Mouse (Mus musculus) hindbrain, embryonic 12.5 days (tissue): ENCODE data around the gene Gnptg. TPM values are rescaled to one million over a fixed set of nuclear protein-coding genes. Genes with fewer than 3 reads are reported as not detected.
"Not testable (repeated sequence)": the region's sequence is repeated elsewhere in the genome, so short reads cannot be mapped to it uniquely, and the experiment has no call there.

Source experiments
- ATAC-seq: fragments of 200-750 bp; cut with Nextera tagmentation; 2 replicates; pipeline ENCODE4 v1.8.0; 2017; ENCODE audit warnings: moderate TSS enrichment; ENCODE audit not compliant: low FRiP score
- H3K27ac ChIP-seq: fragments of 300-500 bp; sonication (generic); 2 replicates; pipeline ENCODE4 v1.5.1; 2016; ENCODE audit warnings: mild to moderate bottlenecking
- H3K27me3 ChIP-seq: fragments of 300-500 bp; sonication (generic); 2 replicates; pipeline ENCODE4 v1.6.1; 2016; ENCODE audit warnings: mild to moderate bottlenecking
- H3K36me3 ChIP-seq: fragments of 300-500 bp; sonication (generic); 2 replicates; pipeline ENCODE4 v1.6.1; 2016; ENCODE audit warnings: mild to moderate bottlenecking
- H3K4me1 ChIP-seq: fragments of 300-500 bp; sonication (generic); 2 replicates; pipeline ENCODE4 v1.6.1; 2016
- H3K4me2 ChIP-seq: fragments of 300-500 bp; sonication (generic); replicated peaks from 2 replicates; pipeline ENCODE4 v1.6.1; 2016; ENCODE audit warnings: mild to moderate bottlenecking
- H3K4me3 ChIP-seq: fragments of 300-500 bp; sonication (generic); 2 replicates; pipeline ENCODE4 v1.5.1; 2016; ENCODE audit warnings: mild to moderate bottlenecking
- H3K9ac ChIP-seq: fragments of 300-500 bp; sonication (generic); 2 replicates; pipeline ENCODE4 v1.6.1; 2016; ENCODE audit warnings: mild to moderate bottlenecking, moderate library complexity
- H3K9me3 ChIP-seq: fragments of 300-500 bp; sonication (generic); replicated peaks from 2 replicates; pipeline ENCODE4 v1.6.1; 2016; ENCODE audit warnings: mild to moderate bottlenecking
- WGBS: fragments of 180-500 bp; shearing (Covaris S2); methylation state at CpG from one replicate; pipeline ENCODE4 v1.1.7; 2016; 5-methylcytosine and 5-hydroxymethylcytosine counted together
- polyA plus RNA-seq: library from polyadenylated mRNA; unstranded; fragments of >200 nt; fragmentation: Nextera tagmentation; extraction: Ambion mirVana; gene quantifications from 2 replicates; pipeline ENCODE4 v1.2.1, GENCODE M21; 2016

Gnptg gene
- polyA plus RNA-seq, 1 experiment from 2014 or later = 59.4 TPM

- no peak for ATAC-seq
- Histone ChIP-seq H3K36me3 (peaks cover 19% of the 10 kb centered on the region), H3K4me3 (no peak overlapping the region), H3K27ac (no peak overlapping the region), H3K9ac (no peak overlapping the region), H3K4me1 (peaks cover 37% of the 10 kb centered on the region), H3K9me3 (no peaks in the 10 kb centered on the region), H3K27me3 (peaks cover 39% of the 10 kb centered on the region), H3K4me2 (no peak overlapping the region)
- 54% methylated on average over 6 of the region's 6 CpGs for WGBS
These were observed 17.9 kb upstream of the Gnptg start for GRCm38 (mm10) chr17:25257804-25258261.

GRCm38 (mm10) chr17:25256140-25256754 is 16.3 kb upstream of the Gnptg start, which contains the start of gene Baiap3:
TSS of gene Baiap3 (minus strand) at chr17:25256364.
- peak within 1 kb of the TSS; percentile 31 for H3K4me3 ChIP-seq
- H3K9ac ChIP-seq = peak within 1 kb of the TSS; percentile 51
- H3K4me1 ChIP-seq = peaks cover 48% of the 10 kb centered on the region
- peak within 1 kb of the TSS; percentile 59 for H3K4me2 ChIP-seq
- no peaks in the 10 kb centered on the region for H3K9me3 ChIP-seq
- no peak within 1 kb of the TSS for H3K27ac ChIP-seq
- ATAC-seq = peak; percentile 39; the same call in 1 of the 2 replicates
- 5% methylated on average over 34 of the region's 35 CpGs for WGBS
- peaks cover 13% of the 10 kb centered on the region for H3K36me3 ChIP-seq
- peaks cover 39% of the 10 kb centered on the region for H3K27me3 ChIP-seq

GRCm38 (mm10) chr17:25255110-25255509 is 15.2 kb upstream of the Gnptg start:
- ATAC-seq = no peak
- Histone ChIP-seq H3K9me3 (no peaks in the 10 kb centered on the region), H3K27ac (no peak overlapping the region), H3K27me3 (peaks cover 39% of the 10 kb centered on the region), H3K4me3 (no peak overlapping the region), H3K36me3 (peaks cover 10% of the 10 kb centered on the region), H3K4me2 (no peak overlapping the region), H3K4me1 (peaks cover 48% of the 10 kb centered on the region), H3K9ac (no peak overlapping the region)
- 67% methylated on average over 2 of the region's 2 CpGs for WGBS

- Histone ChIP-seq H3K36me3 (no peaks in the 10 kb centered on the region), H3K27ac (peak overlapping the region; percentile 55; the same call in 1 of the 2 replicates), H3K27me3 (peaks cover 39% of the 10 kb centered on the region), H3K9me3 (no peaks in the 10 kb centered on the region), H3K4me1 (peaks cover 48% of the 10 kb centered on the region), H3K4me3 (peak overlapping the region; percentile 11), H3K9ac (0 out of 2 replicates have a peak overlapping the region, but pooled peaks have one; percentile 2), H3K4me2 (peak overlapping the region; percentile 33)
- peak; percentile 20; the same call in 1 of the 2 replicates for ATAC-seq
- 15% methylated on average over 10 of the region's 10 CpGs for WGBS
These were observed 13.8 kb upstream of the Gnptg start for GRCm38 (mm10) chr17:25253760-25254159.

- WGBS = 18% methylated on average over 3 of the region's 3 CpGs
- Histone ChIP-seq H3K27ac (peak overlapping the region; percentile 68), H3K27me3 (peaks cover 39% of the 10 kb centered on the region), H3K4me3 (no peak overlapping the region), H3K4me1 (peaks cover 45% of the 10 kb centered on the region), H3K9ac (peak overlapping the region; percentile 33; the same call in 1 of the 2 replicates), H3K9me3 (no peaks in the 10 kb centered on the region), H3K4me2 (no peak overlapping the region; the same call in 1 of the 2 replicates), H3K36me3 (no peaks in the 10 kb centered on the region)
- ATAC-seq = peak; percentile 24; the same call in 1 of the 2 replicates
These were observed 12.7 kb upstream of the Gnptg start for GRCm38 (mm10) chr17:25252643-25253042.

- Histone ChIP-seq H3K9ac (no peak overlapping the region), H3K4me3 (no peak overlapping the region), H3K27ac (no peak overlapping the region), H3K27me3 (peaks cover 23% of the 10 kb centered on the region), H3K4me1 (peaks cover 33% of the 10 kb centered on the region), H3K4me2 (no peak overlapping the region), H3K9me3 (no peaks in the 10 kb centered on the region), H3K36me3 (peaks cover 7% of the 10 kb centered on the region; the same call in 1 of the 2 replicates)
- ATAC-seq = no peak
- WGBS = 80% methylated on average over 8 of the region's 8 CpGs
These were observed 10.4 kb upstream of the Gnptg start for GRCm38 (mm10) chr17:25250181-25250835.

GRCm38 (mm10) chr17:25248033-25248750 is 8.3 kb upstream of the Gnptg start:
- peaks cover 15% of the 10 kb centered on the region for H3K4me1 ChIP-seq
- no peak overlapping the region for H3K9ac ChIP-seq
- 84% methylated on average over 18 of the region's 18 CpGs for WGBS
- no peak overlapping the region for H3K4me2 ChIP-seq
- H3K36me3 ChIP-seq = peaks cover 28% of the 10 kb centered on the region
- peaks cover 3% of the 10 kb centered on the region; the same call in 1 of the 2 replicates for H3K27me3 ChIP-seq
- H3K27ac ChIP-seq = no peak overlapping the region
- H3K4me3 ChIP-seq = no peak overlapping the region
- ATAC-seq = no peak
- H3K9me3 ChIP-seq = no peaks in the 10 kb centered on the region

- Histone ChIP-seq H3K27ac (no peak overlapping the region), H3K36me3 (peaks cover 40% of the 10 kb centered on the region), H3K9ac (no peak overlapping the region), H3K4me1 (peaks cover 14% of the 10 kb centered on the region), H3K9me3 (no peaks in the 10 kb centered on the region), H3K27me3 (no peaks in the 10 kb centered on the region), H3K4me3 (no peak overlapping the region), H3K4me2 (no peak overlapping the region)
- WGBS = 83% methylated on average over 16 of the region's 16 CpGs
- ATAC-seq = no peak
These were observed 4.3 kb upstream of the Gnptg start for GRCm38 (mm10) chr17:25244239-25244638.

GRCm38 (mm10) chr17:25243131-25243780 is 3.3 kb upstream of the Gnptg start:
- WGBS = 88% methylated on average over 11 of the region's 11 CpGs
- H3K36me3 ChIP-seq = peaks cover 40% of the 10 kb centered on the region
- no peak for ATAC-seq
- H3K4me2 ChIP-seq = no peak overlapping the region
- no peak overlapping the region for H3K4me3 ChIP-seq
- no peaks in the 10 kb centered on the region for H3K9me3 ChIP-seq
- no peaks in the 10 kb centered on the region for H3K27me3 ChIP-seq
- no peak overlapping the region for H3K9ac ChIP-seq
- H3K27ac ChIP-seq = no peak overlapping the region
- H3K4me1 ChIP-seq = peaks cover 19% of the 10 kb centered on the region

GRCm38 (mm10) chr17:25235635-25236034 is 4.3 kb downstream of the Gnptg start:
- Histone ChIP-seq H3K27me3 (no peaks in the 10 kb centered on the region), H3K27ac (no peak overlapping the region), H3K4me1 (peaks cover 12% of the 10 kb centered on the region), H3K9me3 (no peaks in the 10 kb centered on the region), H3K4me3 (no peak overlapping the region), H3K4me2 (no peak overlapping the region), H3K36me3 (peaks cover 28% of the 10 kb centered on the region), H3K9ac (no peak overlapping the region)
- no peak for ATAC-seq
- whole genome bisulfite sequencing = 86% methylated on average over 9 of the region's 9 CpGs

- H3K9ac ChIP-seq, H3K4me3 ChIP-seq, H3K4me2 ChIP-seq, H3K27me3 ChIP-seq, H3K9me3 ChIP-seq, H3K27ac ChIP-seq, H3K4me1 ChIP-seq: not testable (repeated sequence)
- peaks cover 55% of the 10 kb centered on the region for H3K36me3 ChIP-seq
- 0 out of 2 replicates have a peak, but pooled peaks have one; percentile 66 for ATAC-seq
- WGBS = 84% methylated on average over 7 of the region's 11 CpGs
These were observed 8.3 kb downstream of the Gnptg start for GRCm38 (mm10) chr17:25231621-25232020.

GRCm38 (mm10) chr17:25230700-25231099 is 9.2 kb downstream of the Gnptg start:
- 98% methylated on average over 3 of the region's 3 CpGs for whole genome bisulfite sequencing
- no peak overlapping the region for H3K9ac ChIP-seq
- H3K4me2 ChIP-seq = no peak overlapping the region
- H3K9me3 ChIP-seq = no peaks in the 10 kb centered on the region
- H3K36me3 ChIP-seq = peaks cover 59% of the 10 kb centered on the region
- ATAC-seq = no peak
- H3K4me3 ChIP-seq = no peak overlapping the region
- no peak overlapping the region for H3K27ac ChIP-seq
- no peaks in the 10 kb centered on the region for H3K27me3 ChIP-seq
- H3K4me1 ChIP-seq = no peaks in the 10 kb centered on the region
